Mouse (Mus musculus) left cerebral cortex, postnatal 25 days (tissue): ENCODE data around the gene H3f3b. TPM values are rescaled to one million over a fixed set of nuclear protein-coding genes. Genes with fewer than 3 reads are reported as not detected.
"Not testable (repeated sequence)": the region's sequence is repeated elsewhere in the genome, so short reads cannot be mapped to it uniquely, and the experiment has no call there.

Experiments used
- DNase-seq, 2 experiments: peaks; one replicate each; pipeline ENCODE4 v3.0.0; 2022; ENCODE audit warnings: low spot score in 2 of 2, mixed read lengths in 1 of 2
- intact Hi-C: fragments of 180-260 bp; cut with DNase I; formaldehyde crosslinking; loops from one replicate; pipeline ENCODE4 v1.15.1; 2025
- total RNA-seq, 2 experiments: library from RNA; stranded (reverse); gene quantifications; 2 replicates each; pipeline ENCODE4 v1.2.3; 2021

H3f3b gene
- total RNA-seq, 2 experiments from 2014 or later, result 225 to 260 TPM

DNA sequence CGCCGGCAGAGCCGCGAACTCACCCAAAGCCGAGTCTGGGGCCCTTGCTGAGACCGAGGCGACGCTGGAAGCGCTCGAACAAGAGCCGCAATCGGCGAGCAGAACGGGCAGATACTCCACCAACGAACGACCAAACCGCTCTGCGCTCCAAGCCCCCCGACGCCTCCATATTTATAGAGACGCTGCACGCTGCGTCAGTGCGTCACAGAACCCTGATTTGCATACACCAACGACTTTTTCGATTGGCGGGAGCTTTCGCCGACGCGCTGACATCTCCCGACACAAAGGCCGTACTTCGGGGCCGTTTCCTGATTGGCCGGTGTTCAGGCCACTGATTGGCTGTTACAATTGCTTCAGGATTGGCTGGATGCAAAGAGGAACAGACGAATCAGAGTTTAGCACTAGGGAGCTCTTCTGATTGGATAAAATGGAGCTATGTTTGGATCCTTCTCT is 3.4 kb downstream of the H3f3b start:
- peak; percentile 96 to 99 for DNase-seq
- intact Hi-C loops, result no loop called here

DNA sequence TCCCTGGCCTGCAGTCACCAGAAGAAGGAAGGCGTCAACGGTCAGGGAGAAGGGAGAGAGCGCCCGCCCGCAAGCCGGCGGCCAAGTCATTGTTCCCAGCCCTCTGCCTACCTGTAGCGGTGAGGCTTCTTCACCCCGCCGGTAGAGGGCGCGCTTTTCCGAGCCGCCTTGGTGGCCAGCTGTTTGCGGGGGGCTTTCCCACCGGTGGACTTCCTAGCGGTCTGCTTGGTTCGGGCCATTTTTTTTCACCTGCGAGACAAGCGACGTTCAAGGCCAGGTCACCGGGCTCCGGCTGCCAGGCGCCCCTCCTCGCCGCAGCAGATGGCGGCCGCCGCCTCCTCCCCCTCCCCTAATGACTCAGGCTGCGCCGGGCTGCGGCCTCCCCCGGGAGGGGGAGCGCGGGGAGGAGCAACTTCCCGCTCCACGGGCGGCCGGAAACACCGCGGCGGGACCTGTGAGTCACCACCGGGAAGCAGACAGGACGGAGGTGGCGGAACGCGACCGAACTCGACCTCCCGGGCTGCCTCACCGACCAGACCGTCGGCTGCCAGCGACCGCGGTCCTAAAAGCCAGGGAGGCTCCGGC is 3.9 kb downstream of the H3f3b start:
- DNase-seq, result peak; percentile 81 to 83
- intact Hi-C loops, result no loop called here

GRCm38 (mm10) chr11:116023074-116023770 is 4.5 kb downstream of the H3f3b start:
- intact Hi-C loops, DNase-seq: not testable (repeated sequence)

GRCm38 (mm10) chr11:116022256-116022780 is 5.4 kb downstream of the H3f3b start:
- no peak for DNase-seq
- intact Hi-C loops, result no loop called here

DNA sequence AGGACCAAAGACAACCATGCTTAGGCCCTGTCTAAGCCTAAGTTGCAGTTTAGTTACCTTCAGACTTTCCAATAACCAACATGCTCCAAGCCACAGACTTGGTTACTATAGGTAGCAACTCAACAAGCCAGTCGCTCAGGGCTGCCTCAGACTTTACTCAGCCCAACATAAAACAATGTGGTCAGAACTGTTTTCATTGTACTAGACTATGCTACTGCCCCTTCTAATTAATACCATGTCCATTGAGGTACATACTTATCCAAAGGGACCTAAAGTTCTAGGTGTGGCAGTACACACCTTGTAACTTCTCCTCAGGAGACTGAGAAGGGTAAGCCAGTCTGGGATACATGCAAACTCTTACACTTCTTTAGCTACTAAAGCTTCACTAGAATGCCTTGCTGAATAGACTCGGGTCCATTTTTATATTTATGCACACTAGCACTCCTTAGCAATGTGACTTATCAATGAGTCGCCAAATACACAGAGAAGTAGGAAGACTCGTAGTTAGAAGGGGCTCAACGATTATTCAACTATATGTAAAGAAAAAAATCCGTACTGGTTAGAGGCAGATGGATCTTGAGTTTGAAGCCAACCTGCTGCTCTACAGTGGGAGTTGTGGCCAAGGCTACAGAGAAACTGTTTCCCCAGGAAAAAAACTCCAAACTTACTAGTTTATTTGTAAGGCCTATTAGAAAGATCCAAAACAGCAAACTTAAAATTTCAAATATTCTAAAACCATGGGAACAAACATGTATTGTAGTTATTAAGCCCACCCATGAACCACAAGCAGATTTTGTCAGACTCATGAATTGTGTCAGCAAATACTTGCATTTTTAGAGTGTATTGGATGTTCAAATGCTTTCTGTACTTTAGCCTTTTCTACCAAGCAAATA is 6.2 kb downstream of the H3f3b start:
- intact Hi-C loops, result no loop called here
- DNase-seq, result no peak

DNA sequence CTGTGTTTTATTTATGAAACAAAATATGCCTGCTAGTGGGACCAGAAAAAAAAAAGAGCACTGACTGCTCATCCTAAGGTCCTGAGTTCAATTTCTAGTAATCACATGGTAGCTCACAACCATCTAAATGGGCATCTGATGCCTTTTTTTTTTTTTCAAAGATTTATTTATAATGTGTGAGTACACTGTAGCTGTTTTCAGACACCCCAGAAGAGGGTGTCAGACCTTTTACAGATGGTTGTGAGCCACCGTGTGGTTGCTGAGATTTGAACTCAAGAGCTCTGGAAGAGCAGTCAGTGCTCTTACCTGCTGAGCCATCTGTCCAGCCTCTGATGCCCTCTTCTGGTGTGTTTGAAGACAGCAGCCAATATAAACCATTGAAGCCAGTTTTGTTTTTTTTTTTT is 7.2 kb downstream of the H3f3b start:
- intact Hi-C loops, result no loop called here
- DNase-seq, result no peak

- intact Hi-C loops, result no loop called here
- no peak for DNase-seq
Observed at GRCm38 (mm10) chr11:116019976-116020411, 7.8 kb downstream of the H3f3b start.

DNA sequence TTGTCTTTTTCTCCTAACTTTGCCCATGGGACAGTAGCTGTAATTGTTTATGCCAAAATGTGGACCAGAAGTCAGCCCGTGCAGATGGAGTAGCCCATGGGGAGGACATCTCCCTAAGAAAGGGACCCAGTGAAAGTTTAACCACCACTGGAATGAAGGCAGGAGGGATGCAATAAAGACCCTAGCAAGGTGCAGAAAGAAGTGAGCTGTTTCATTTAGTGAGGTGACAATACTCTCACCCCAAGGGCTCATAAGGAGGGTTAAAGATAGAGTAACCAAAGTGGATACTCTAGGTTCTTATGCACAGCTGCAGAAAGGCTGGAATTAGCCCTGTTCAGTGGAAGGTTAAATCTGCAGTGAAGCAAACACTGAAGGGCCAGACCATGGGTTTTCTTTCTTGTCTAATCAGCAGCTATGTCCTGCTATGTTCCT is 8.4 kb downstream of the H3f3b start:
- intact Hi-C loops, result no loop called here

DNA sequence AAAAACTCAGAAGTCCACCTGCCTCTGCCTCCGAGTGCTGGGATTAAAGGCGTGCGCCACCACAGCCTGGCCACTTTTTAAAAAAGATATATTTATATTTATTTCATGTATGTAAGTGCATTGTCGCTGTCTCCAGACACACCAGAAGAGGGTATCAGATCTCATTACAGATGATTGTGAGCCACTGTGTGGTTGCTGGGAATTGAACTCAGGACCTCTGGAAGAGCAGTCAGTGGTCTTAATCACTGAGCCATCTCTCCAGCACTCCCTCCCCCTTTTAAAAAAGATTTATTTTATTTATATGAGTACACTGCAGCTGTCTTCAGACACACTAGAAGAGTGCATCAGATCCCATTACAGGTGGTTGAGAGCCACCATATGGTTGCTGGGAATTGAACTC is 8.9 kb downstream of the H3f3b start:
- DNase-seq, intact Hi-C loops: not testable (repeated sequence)

More for the DNA sequence above, 8.4 kb downstream of the H3f3b start:
- DNase-seq, result no peak

GRCm38 (mm10) chr11:116018106-116018505 is 9.7 kb downstream of the H3f3b start:
- no peak for DNase-seq
- intact Hi-C loops, result no loop called here

GRCm38 (mm10) chr11:116014821-116015220 is 12.9 kb downstream of the H3f3b start:
- intact Hi-C loops, result no loop called here

GRCm38 (mm10) chr11:116012262-116012947 is 15.4 kb downstream of the H3f3b start, which contains the start of gene Galk1:
TSS of gene Galk1 (minus strand) at chr11:116012719.
- DNase-seq, result peak; percentile 86 to 89
- intact Hi-C loops, result no loop called here

More at GRCm38 (mm10) chr11:116014821-116015220, 12.9 kb downstream of the H3f3b start:
- no peak for DNase-seq

GRCm38 (mm10) chr11:116011529-116012261 is 16.1 kb downstream of the H3f3b start:
- intact Hi-C loops, result no loop called here
- no peak for DNase-seq

- no peak for DNase-seq
- intact Hi-C loops, result no loop called here
Observed at GRCm38 (mm10) chr11:116010948-116011347, 16.8 kb downstream of the H3f3b start.

- intact Hi-C loops, result no loop called here
- no peak for DNase-seq
Observed at GRCm38 (mm10) chr11:116010146-116010545, 17.6 kb downstream of the H3f3b start.

DNA sequence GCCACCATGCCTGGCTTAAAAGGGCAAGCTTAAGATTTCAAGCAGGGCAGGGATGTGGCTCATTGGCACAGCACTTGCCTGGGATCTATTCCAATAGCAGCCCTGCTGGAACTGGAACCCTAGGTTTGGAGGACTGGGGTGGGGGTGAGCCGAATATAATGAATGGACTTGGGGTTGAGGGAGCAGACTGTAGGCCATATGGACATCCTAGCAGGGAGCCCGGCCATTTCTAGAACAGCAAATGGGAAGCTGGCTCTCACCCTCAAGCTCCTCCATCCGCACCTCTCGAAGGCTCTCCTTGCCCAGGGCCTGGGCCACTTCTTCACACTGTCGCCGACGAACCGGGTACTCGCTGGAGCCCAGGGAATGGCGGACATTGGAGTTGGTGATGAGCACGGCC is 18.1 kb downstream of the H3f3b start:
- no peak for DNase-seq
- intact Hi-C loops, result no loop called here

- intact Hi-C loops, result no loop called here
Observed at GRCm38 (mm10) chr11:116008832-116009375, 18.9 kb downstream of the H3f3b start.

GRCm38 (mm10) chr11:116008411-116008810 is 19.4 kb downstream of the H3f3b start:
- intact Hi-C loops, result no loop called here
- no peak for DNase-seq

More at GRCm38 (mm10) chr11:116008832-116009375, 18.9 kb downstream of the H3f3b start:
- DNase-seq, result no peak
